ENCODE assay signal across 7 mouse cellular contexts in the genomic region with DNA sequence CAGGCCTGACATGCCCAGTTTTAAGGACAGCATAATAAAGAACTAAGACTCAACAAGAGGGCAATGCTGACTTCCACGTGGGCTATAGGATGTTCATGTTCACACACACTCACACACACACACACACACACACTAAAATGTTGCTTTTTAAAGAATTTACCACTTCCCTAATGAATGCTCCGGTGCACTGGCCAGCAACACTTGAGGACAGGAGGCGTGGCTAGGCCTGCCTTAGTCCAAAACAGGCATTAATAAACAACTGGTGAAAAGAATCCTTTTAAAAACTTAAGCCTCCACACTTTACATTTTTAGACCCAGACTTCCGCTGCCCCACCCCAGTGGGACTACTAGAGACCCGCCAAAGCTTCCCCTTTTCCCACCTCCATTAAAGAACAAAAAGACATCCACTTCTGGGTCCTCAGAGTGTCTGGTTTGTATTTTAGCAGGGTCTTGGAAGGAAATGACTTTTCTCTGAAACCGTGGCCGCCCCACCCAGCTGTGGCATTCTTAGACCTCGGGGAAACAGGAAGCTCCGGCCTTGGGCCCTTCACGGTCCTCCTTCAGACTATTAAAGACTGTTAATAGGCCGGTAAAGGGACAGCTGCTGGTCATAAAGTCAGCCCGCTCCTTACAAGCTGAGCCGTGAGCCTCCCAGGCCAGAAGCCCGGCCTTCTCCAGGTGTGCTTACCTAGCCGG. TPM values are rescaled to one million over a fixed set of nuclear protein-coding genes. Genes with fewer than 3 reads are reported as not detected.
DNase-seq lines count a peak whose midpoint lies in the region; ATAC-seq and TF ChIP-seq lines count a peak whose summit lies in the region.

No protein-coding gene starts in this region.

- WGBS in bone marrow, adult 2 months, result 1% methylated on average over 15 of the region's 15 CpGs
- WGBS in liver, embryonic 14.5 days (ENCODE audit: insufficient replicate concordance), result 9% methylated on average over 15 of the region's 15 CpGs

- H3K4me1 ChIP-seq in ES-E14 (ENCODE audit: control insufficient read depth in 2 of 2, insufficient read depth in 2 of 2, low read length in 2 of 2, poor library complexity in 1 of 2), result peaks cover 15 to 21% of the 10 kb centered on the region in 2 experiments; a peak in 3 of 4 replicates
- H3K4me1 ChIP-seq in bone marrow, adult 2 months (ENCODE audit: control insufficient read depth, insufficient read depth, low read length), result peaks cover 10% of the 10 kb centered on the region; the same call in 1 of the 2 replicates
- peaks cover 4 to 18% of the 10 kb centered on the region in 2 experiments; a peak in 3 of 4 replicates for H3K4me1 ChIP-seq in liver, embryonic 14.5 days (replicated peaks; ENCODE audit: control insufficient read depth in 2 of 2, insufficient read depth in 2 of 2, low read length in 1 of 2)

- H3K9me3 ChIP-seq in ES-E14 (ENCODE audit: control insufficient read depth, insufficient read depth, low read depth, low read length), result no peaks in the 10 kb centered on the region
- no peaks in the 10 kb centered on the region for H3K9me3 ChIP-seq in liver, embryonic 14.5 days (ENCODE audit: control insufficient read depth, low read length)

- H3K27ac ChIP-seq in ES-E14 (ENCODE audit: insufficient read depth, low read depth, low read length, poor library complexity, severe bottlenecking), result peak overlapping the region; percentile 100
- peak overlapping the region; percentile 97 for H3K27ac ChIP-seq in bone marrow, adult 2 months (ENCODE audit: control insufficient read depth, insufficient read depth, low read depth, low read length, poor library complexity)
- H3K27ac ChIP-seq in liver, embryonic 14.5 days, result peak overlapping the region; percentile 65

- peak overlapping the region; percentile 85 for H3K9ac ChIP-seq in ES-E14 (ENCODE audit: insufficient read depth, low read depth, low read length, poor library complexity, severe bottlenecking)
- 0 out of 2 replicates have a peak overlapping the region, but pooled peaks have one; percentile 23 for H3K9ac ChIP-seq in liver, embryonic 14.5 days (replicated peaks)

- no peak for TF ChIP-seq POLR2A in bone marrow, adult 2 months (IDR thresholded peaks at IDR 0.05; ENCODE audit: borderline replicate concordance, control insufficient read depth, low read depth, low read length)

- peak overlapping the region; percentile 26 to 59 for H3K4me3 ChIP-seq in ES-E14 (ENCODE audit: insufficient read depth in 1 of 2, low read depth in 1 of 2, low read length in 2 of 2, poor library complexity in 1 of 2, severe bottlenecking in 1 of 2)
- peak overlapping the region; percentile 54 for H3K4me3 ChIP-seq in bone marrow, adult 2 months (replicated peaks; ENCODE audit: control insufficient read depth, low read depth, low read length)
- H3K4me3 ChIP-seq in liver, embryonic 14.5 days (ENCODE audit: insufficient read depth in 1 of 2, low read depth in 2 of 2, low read length in 2 of 2), result peak overlapping the region; percentile 30 to 36; a peak in 3 of 4 replicates

- no peak for TF ChIP-seq EP300 in liver, embryonic 14.5 days (IDR thresholded peaks at IDR 0.05; ENCODE audit: low read depth)

- no peak for TF ChIP-seq CTCF in bone marrow, adult 2 months (IDR thresholded peaks at IDR 0.05; ENCODE audit: control insufficient read depth, insufficient read depth, low read length)
- TF ChIP-seq CTCF in liver, embryonic 14.5 days (IDR thresholded peaks at IDR 0.05; ENCODE audit: low read depth), result no peak

- H3K36me3 ChIP-seq in ES-E14 (ENCODE audit: control insufficient read depth, insufficient read depth, low read length, poor library complexity, severe bottlenecking), result peaks cover 2% of the 10 kb centered on the region; the same call in 1 of the 2 replicates
- no peaks in the 10 kb centered on the region for H3K36me3 ChIP-seq in liver, embryonic 14.5 days (replicated peaks; ENCODE audit: control insufficient read depth, insufficient read depth, low read depth)

- peak overlapping the region; percentile 49 for H3K4me2 ChIP-seq in liver, embryonic 14.5 days (ENCODE audit: low read depth)

- ATAC-seq in liver, embryonic 14.5 days (ENCODE audit: insufficient read depth), result peak; percentile 34; the same call in 1 of the 2 replicates
- ATAC-seq in CD4-positive, CD25-positive, alpha-beta regulatory T cell, adult 4 months, result no peak

- peak; percentile 75 for DNase-seq in ES-E14 (ENCODE audit: low read depth, low spot score)
- peak; percentile 38 for DNase-seq in gastrocnemius, postnatal 10 days
- peak; percentile 61 for DNase-seq in hindlimb bud, embryonic 11.5 days (ENCODE audit: extremely low spot score, low read depth, low spot score)
- DNase-seq in liver, embryonic 14.5 days (ENCODE audit: low read depth in 3 of 3, low spot score in 3 of 3), result peak in 1 of 3 experiments; percentile 24
- peak; percentile 33 for DNase-seq in neural tube, embryonic 10.5 days (ENCODE audit: extremely low spot score, low spot score)

- in situ Hi-C loops in ES-E14 (cut with MboI; ENCODE audit: low sequenced_read_pairs in 2 of 2, unreplicated experiment in 2 of 2), result loop anchor here in 1 of 2 experiments (5.0 kb wide), 1 partner anchor 168 kb away; no protein-coding TSS in a partner anchor

- H3K27me3 ChIP-seq in liver, embryonic 14.5 days (ENCODE audit: control insufficient read depth, insufficient read depth, low read length), result no peaks in the 10 kb centered on the region

TF ChIP-seq in ES-E14, 5 proteins besides CTCF, POLR2A, EP300 and RAD21:
- TF ChIP-seq HCFC1 (IDR thresholded peaks at IDR 0.05; ENCODE audit: borderline replicate concordance, insufficient read depth, low read length), result no peak
- no peak for TF ChIP-seq CHD2 (IDR thresholded peaks at IDR 0.05; ENCODE audit: low read depth, low read length)
- no peak for TF ChIP-seq ZC3H11A (IDR thresholded peaks at IDR 0.05; ENCODE audit: borderline replicate concordance, low read depth, low read length)
- no peak for TF ChIP-seq MAFK (IDR thresholded peaks at IDR 0.05; ENCODE audit: insufficient read depth, low read depth, low read length)
- no peak for TF ChIP-seq ZNF384 (IDR thresholded peaks at IDR 0.05; ENCODE audit: low read depth, low read length)

RNA-seq across cellular contexts. Expression of a gene that starts 9.7 kb away (rescaled TPM):
- total RNA-seq in ES-E14 (2012; rRNA removed), result 39.0 and 55.8 TPM in 2 replicates
- polyA plus RNA-seq in bone marrow, adult 2 months (2011; ENCODE audit: insufficient read depth, insufficient read length, low replicate concordance, missing spikeins), result 23.6 and 39.6 TPM in 2 replicates
- 10 to 100 TPM; 21.6 to 27.6 TPM for total RNA-seq in gastrocnemius, postnatal 10 days (2021)
- 3.8 and 3.9 TPM in 2 replicates for polyA plus RNA-seq in liver, embryonic 14.5 days (2012; rRNA removed)
- 0.58 and 0.90 TPM in 2 replicates for polyA plus RNA-seq in liver, embryonic 14.5 days (2014; fragmentation: Nextera tagmentation; extraction: Ambion mirVana)
- polyA plus RNA-seq in CD4-positive, CD25-positive, alpha-beta regulatory T cell, adult 4 months (2017; shearing (Covaris generic)), result 10 to 100 TPM; 20.2 to 22.3 TPM

RNA-seq across cellular contexts. Expression of a gene that starts 12.8 kb away (rescaled TPM):
- total RNA-seq in ES-E14 (2012; rRNA removed), result 11.6 and 14.5 TPM in 2 replicates
- 2.8 and 10.4 TPM in 2 replicates for polyA plus RNA-seq in bone marrow, adult 2 months (2011; ENCODE audit: insufficient read depth, insufficient read length, low replicate concordance, missing spikeins)
- total RNA-seq in gastrocnemius, postnatal 10 days (2021), result 10 to 100 TPM; 10.2 to 10.6 TPM
- polyA plus RNA-seq in liver, embryonic 14.5 days (2012; rRNA removed), result 3.2 and 3.3 TPM in 2 replicates
- 3.1 and 4.0 TPM in 2 replicates for polyA plus RNA-seq in liver, embryonic 14.5 days (2014; fragmentation: Nextera tagmentation; extraction: Ambion mirVana)
- 10 to 100 TPM; 14.3 to 16.3 TPM for polyA plus RNA-seq in CD4-positive, CD25-positive, alpha-beta regulatory T cell, adult 4 months (2017; shearing (Covaris generic))

RNA-seq across cellular contexts. Expression of a gene that starts 57.7 kb away (rescaled TPM):
- total RNA-seq in ES-E14 (2012; rRNA removed), result 35.8 and 46.6 TPM in 2 replicates
- 10.3 and 19.0 TPM in 2 replicates for polyA plus RNA-seq in bone marrow, adult 2 months (2011; ENCODE audit: insufficient read depth, insufficient read length, low replicate concordance, missing spikeins)
- total RNA-seq in gastrocnemius, postnatal 10 days (2021), result 1 to 10 TPM; 1.6 TPM
- polyA plus RNA-seq in liver, embryonic 14.5 days (2012; rRNA removed), result 0.45 and 0.52 TPM in 2 replicates
- polyA plus RNA-seq in liver, embryonic 14.5 days (2014; fragmentation: Nextera tagmentation; extraction: Ambion mirVana), result 0.10 and 0.35 TPM in 2 replicates
- polyA plus RNA-seq in CD4-positive, CD25-positive, alpha-beta regulatory T cell, adult 4 months (2017; shearing (Covaris generic)), result 10 to 100 TPM; 24.7 to 29.7 TPM
